Mouse (Mus musculus): ENCODE results near the gene Bcl2l12.

Gene Bcl2l12

DNA sequence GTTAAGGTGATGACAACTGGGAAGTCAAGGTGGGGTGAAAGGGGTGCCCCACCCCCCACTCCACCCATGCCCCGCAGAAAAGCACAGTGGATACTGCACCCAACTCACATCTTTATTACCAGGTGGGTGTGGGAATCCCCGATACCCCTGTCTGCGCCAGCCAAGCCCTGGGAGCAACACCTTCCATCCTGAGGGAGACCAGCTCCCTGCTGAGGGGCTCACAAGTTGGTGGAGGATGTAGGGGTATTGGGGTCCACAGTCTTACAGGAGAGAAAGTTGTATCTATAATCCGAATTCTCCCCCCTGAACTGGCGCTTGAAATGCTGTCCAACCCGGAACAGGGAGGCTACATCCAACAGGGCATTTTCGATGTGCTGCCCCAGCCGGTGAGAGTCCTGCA is 39.2 kb downstream of the Bcl2l12 start:
- no peak for DNase-seq (ENCODE audit: low read depth, low spot score)

DNA sequence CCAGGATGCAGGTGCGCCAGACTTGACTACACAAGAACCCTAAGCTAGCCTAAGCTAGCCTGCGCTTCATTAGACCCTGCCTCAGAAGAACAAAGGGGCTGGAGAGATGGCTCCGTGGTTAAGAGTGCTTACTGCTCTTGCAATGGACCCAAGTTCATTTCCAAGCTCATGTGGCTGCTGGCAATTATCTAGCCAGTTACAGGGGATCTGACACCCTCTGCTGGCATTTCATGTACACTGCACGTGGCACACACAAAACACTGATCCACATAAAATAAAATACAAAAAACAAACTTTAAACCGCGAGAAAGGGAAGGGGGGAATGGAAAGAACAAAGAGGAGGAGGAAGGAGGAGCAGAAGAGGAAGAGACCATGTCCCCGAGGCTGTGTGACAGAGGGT is 40.3 kb downstream of the Bcl2l12 start:
- peak; percentile 46 for DNase-seq (ENCODE audit: low read depth, low spot score)

DNA sequence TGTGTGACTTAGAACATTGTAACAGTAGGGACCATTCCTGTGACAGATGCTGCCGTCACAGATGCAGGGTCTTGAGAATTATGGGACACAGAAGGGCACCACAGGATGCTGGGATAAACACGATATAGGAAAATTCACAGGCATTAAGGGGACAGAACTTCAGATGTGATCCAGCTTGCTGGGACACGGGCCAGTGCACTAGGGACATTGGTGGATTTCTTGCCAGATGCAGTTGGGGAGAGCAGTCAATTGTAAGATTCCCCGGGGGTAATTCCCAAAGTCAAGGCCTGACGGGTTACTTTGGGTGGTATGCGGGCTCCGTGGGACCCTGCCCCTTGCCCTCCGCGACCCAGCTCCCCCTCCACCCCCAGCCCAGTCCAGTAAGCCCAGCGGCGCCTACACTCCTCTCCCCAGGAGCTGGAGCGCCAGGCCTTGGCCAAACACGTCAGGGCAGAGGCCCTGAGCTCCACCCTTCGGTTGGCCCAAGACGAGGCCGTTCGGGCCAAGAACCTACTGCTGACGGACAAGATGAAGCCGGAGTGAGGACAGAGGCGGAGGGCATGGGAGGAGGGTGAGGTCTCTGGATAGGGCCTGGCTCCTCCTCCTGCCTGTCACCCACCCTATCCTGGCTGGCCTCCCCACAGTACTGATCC is 41.2 kb downstream of the Bcl2l12 start:
- no peak for DNase-seq (ENCODE audit: low read depth, low spot score)

GRCm38 (mm10) chr7:44956266-44956665 is 42.2 kb downstream of the Bcl2l12 start:
- DNase-seq (ENCODE audit: low read depth, low spot score): no peak

- DNase-seq (ENCODE audit: low read depth, low spot score): no peak
Measured at GRCm38 (mm10) chr7:44955628-44956027, 42.9 kb downstream of the Bcl2l12 start.

DNA sequence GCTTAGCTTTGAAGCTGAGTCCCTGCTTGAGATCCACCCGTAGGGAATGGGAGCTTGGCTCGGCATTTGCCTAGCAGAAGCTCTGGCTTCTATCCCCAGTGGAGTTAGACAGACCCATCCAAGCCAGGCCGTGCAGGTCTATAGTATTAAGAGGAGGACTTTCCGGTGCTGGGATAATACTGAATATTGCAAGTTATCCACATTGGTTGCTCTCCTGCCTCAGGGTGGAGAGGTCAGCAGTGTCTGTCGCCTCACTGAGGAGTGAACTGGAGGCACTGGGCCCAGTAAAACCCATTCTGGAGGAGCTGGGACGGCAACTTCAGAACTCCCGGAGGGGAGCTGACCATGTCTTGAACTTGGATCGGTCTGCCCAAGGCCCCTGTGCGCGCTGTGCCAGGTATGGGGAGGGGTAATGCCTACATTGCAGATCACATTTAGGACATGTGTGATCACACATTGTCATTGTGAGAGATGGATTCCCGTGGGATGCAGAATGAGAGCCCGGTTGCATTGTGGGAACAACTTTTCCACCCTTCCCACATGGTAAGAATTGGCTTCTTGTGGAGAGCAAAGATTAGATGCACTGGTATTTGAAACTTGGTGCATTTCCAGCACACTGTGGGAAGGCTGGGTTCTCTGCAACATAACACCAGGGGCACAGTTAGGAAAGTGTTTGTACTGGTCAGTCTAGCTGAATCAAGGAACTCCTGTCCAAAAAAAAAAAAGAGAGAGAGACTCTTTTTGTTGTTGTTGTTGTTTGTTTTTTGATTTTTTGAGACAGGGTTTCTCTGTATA is 44.2 kb downstream of the Bcl2l12 start:
- no peak for DNase-seq (ENCODE audit: low read depth, low spot score)

- no peak for DNase-seq (ENCODE audit: low read depth, low spot score)
Measured at GRCm38 (mm10) chr7:44953561-44953960, 45.0 kb downstream of the Bcl2l12 start.

GRCm38 (mm10) chr7:44952611-44953306 is 45.8 kb downstream of the Bcl2l12 start:
- peak; percentile 92 for DNase-seq (ENCODE audit: low read depth, low spot score)

- DNase-seq (ENCODE audit: low read depth, low spot score): peak; percentile 51
Measured at GRCm38 (mm10) chr7:44951960-44952359, 46.6 kb downstream of the Bcl2l12 start.

DNA sequence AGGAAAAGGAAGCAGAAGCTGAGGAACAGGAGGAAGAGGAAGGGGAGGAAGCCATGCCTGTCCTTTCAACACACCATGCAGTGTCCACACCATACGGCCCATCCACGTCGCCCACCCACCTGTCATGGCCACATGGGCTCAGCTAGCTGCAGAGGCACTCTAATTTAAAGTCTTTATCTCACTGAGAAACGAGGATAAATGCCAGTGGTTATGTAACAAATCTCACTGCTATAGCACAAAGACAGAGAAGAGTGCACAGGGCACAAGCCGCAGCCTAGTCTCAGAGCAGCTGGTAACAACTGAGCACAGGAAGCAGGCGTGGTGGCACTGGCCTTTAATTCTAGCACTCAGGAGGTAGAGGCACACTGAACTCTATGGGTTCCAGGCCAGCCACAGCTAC is 48.6 kb downstream of the Bcl2l12 start:
- no peak for DNase-seq (ENCODE audit: low read depth, low spot score)

DNA sequence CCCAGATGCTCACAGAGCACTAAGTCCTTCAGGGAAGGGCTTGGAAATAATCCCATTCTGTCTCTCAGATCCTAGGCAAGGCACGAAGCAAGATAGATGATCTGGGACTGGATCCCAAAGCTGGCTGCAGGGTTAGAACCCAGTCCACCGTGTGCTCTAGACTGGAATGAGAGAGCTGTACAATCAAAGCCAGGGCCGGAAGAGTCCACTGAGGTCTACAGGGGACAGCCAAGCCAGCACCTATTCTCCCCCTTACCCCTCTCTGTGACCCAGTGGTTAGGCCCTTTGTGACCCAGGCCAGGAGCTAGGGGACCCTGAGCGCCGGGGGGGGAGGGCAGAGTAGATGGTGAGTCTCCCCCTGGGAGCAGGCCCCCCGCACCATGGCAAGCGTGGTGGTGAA is 55.6 kb downstream of the Bcl2l12 start, which contains the start of gene Tsks:
Tsks (plus strand) TSS at position 301 of the 400 bp plus-strand sequence.
- DNase-seq (ENCODE audit: low read depth, low spot score): no peak
